Comparison of ENCODE assay signal across 28 mouse cellular contexts in genomic region chr10:94347296-94347695, GRCm38 (mm10). TPM values are rescaled to one million over a fixed set of nuclear protein-coding genes. Genes with fewer than 3 reads are reported as not detected.
DNase-seq lines count a peak whose midpoint lies in the region; ATAC-seq lines count a peak whose summit lies in the region.
"Had no signal": no experiment of that assay in that cellular context is flagged by ENCODE, and none has a peak within 500 bp of the region (broad histone marks: within the 10 kb centered on the region; RNA-seq: fewer than 3 reads in every experiment).

No protein-coding gene starts in this region.

- 64% methylated on average over 10 of the region's 10 CpGs for WGBS in heart, embryonic 11.5 days (ENCODE audit: insufficient replicate concordance)
- 67% methylated on average over 10 of the region's 10 CpGs for WGBS in intestine, embryonic 14.5 days
- 70% methylated on average over 10 of the region's 10 CpGs for whole genome bisulfite sequencing in intestine, embryonic 15.5 days

- H3K36me3 ChIP-seq in heart, embryonic 11.5 days (ENCODE audit: control insufficient read depth, insufficient read depth, low read length) = no peaks in the 10 kb centered on the region
- no peaks in the 10 kb centered on the region for H3K36me3 ChIP-seq in intestine, embryonic 14.5 days (ENCODE audit: control insufficient read depth, insufficient read depth, low read length)
- H3K36me3 ChIP-seq in intestine, embryonic 15.5 days = no peaks in the 10 kb centered on the region
- H3K36me3 ChIP-seq: embryonic facial prominence, embryonic 10.5 days; embryonic facial prominence, embryonic 13.5 days; forebrain, embryonic 12.5 days; forebrain, embryonic 15.5 days; heart, embryonic 13.5 days; hindbrain, embryonic 12.5 days; hindbrain, embryonic 15.5 days had no signal

- no peak overlapping the region for H3K27ac ChIP-seq in heart, embryonic 11.5 days (ENCODE audit: low read depth, low read length)
- H3K27ac ChIP-seq in intestine, embryonic 14.5 days (ENCODE audit: low read depth) = no peak overlapping the region
- no peak overlapping the region for H3K27ac ChIP-seq in intestine, embryonic 15.5 days
- H3K27ac ChIP-seq: embryonic facial prominence, embryonic 10.5 days; embryonic facial prominence, embryonic 13.5 days; forebrain, embryonic 12.5 days; forebrain, embryonic 15.5 days; heart, embryonic 13.5 days; hindbrain, embryonic 12.5 days; hindbrain, embryonic 15.5 days had no signal

- H3K9me3 ChIP-seq in heart, embryonic 11.5 days (replicated peaks; ENCODE audit: control insufficient read depth, low read length) = no peaks in the 10 kb centered on the region
- H3K9me3 ChIP-seq in intestine, embryonic 14.5 days (ENCODE audit: control insufficient read depth, low read length) = no peaks in the 10 kb centered on the region
- H3K9me3 ChIP-seq in intestine, embryonic 15.5 days = no peaks in the 10 kb centered on the region
- H3K9me3 ChIP-seq: embryonic facial prominence, embryonic 10.5 days; embryonic facial prominence, embryonic 13.5 days; forebrain, embryonic 12.5 days; forebrain, embryonic 15.5 days; heart, embryonic 13.5 days; hindbrain, embryonic 12.5 days; hindbrain, embryonic 15.5 days had no signal

- H3K4me1 ChIP-seq in heart, embryonic 11.5 days (ENCODE audit: control insufficient read depth, insufficient read depth, low read length) = 0 out of 2 replicates have a peak, but pooled peaks cover 3% of the 10 kb centered on the region
- H3K4me1 ChIP-seq in intestine, embryonic 14.5 days (replicated peaks; ENCODE audit: control insufficient read depth, insufficient read depth, low read length) = no peaks in the 10 kb centered on the region
- H3K4me1 ChIP-seq in intestine, embryonic 15.5 days (replicated peaks) = no peaks in the 10 kb centered on the region
- H3K4me1 ChIP-seq: forebrain, embryonic 15.5 days had no signal

- ATAC-seq in heart, embryonic 11.5 days (replicated peaks; ENCODE audit: insufficient number of reproducible peaks, low FRiP score, low TSS enrichment) = no peak
- no peak for ATAC-seq in intestine, embryonic 14.5 days (replicated peaks; ENCODE audit: low FRiP score, low TSS enrichment, low read depth)
- ATAC-seq in intestine, embryonic 15.5 days = no peak
- ATAC-seq: CD4-positive, CD25-positive, alpha-beta regulatory T cell, adult 4 months; forebrain, embryonic 15.5 days; intestine, postnatal 0 days had no signal

- peak; percentile 50 to 66 for DNase-seq in cerebellum, postnatal 14 days
- no peak for DNase-seq in cerebellum, adult 9-10 months
- DNase-seq in heart, adult 11 months = peak; percentile 61
- peak; percentile 24 for DNase-seq in intestine, embryonic 14.5 days (ENCODE audit: low spot score)
- DNase-seq: adrenal gland, adult 2 months; adrenal gland, postnatal 14 days; embryo, embryonic 11 days; gastrocnemius, postnatal 25 days; heart, postnatal 14 days; heart, postnatal 4 days; kidney, adult 2 months had no signal

- no peak overlapping the region for H3K4me3 ChIP-seq in heart, embryonic 11.5 days (ENCODE audit: low read depth, low read length)
- no peak overlapping the region for H3K4me3 ChIP-seq in intestine, embryonic 14.5 days (ENCODE audit: low read depth, low read length)
- H3K4me3 ChIP-seq in intestine, embryonic 15.5 days (replicated peaks) = no peak overlapping the region
- H3K4me3 ChIP-seq: embryonic facial prominence, embryonic 10.5 days; embryonic facial prominence, embryonic 13.5 days; erythroblast, embryonic 14.5 days; forebrain, embryonic 12.5 days; forebrain, embryonic 15.5 days; heart, embryonic 13.5 days; hindbrain, embryonic 12.5 days; hindbrain, embryonic 15.5 days had no signal

- no peaks in the 10 kb centered on the region for H3K27me3 ChIP-seq in heart, embryonic 11.5 days (ENCODE audit: control insufficient read depth, insufficient read depth, low read length)
- H3K27me3 ChIP-seq in intestine, embryonic 14.5 days (replicated peaks; ENCODE audit: control insufficient read depth, insufficient read depth, low read length) = no peaks in the 10 kb centered on the region
- H3K27me3 ChIP-seq in intestine, embryonic 15.5 days (replicated peaks) = no peaks in the 10 kb centered on the region
- H3K27me3 ChIP-seq: embryonic facial prominence, embryonic 13.5 days; forebrain, embryonic 12.5 days; forebrain, embryonic 15.5 days; heart, embryonic 13.5 days; hindbrain, embryonic 12.5 days; hindbrain, embryonic 15.5 days had no signal

- H3K9ac ChIP-seq in heart, embryonic 11.5 days (ENCODE audit: low read depth, low read length) = no peak overlapping the region
- H3K9ac ChIP-seq in intestine, embryonic 14.5 days (ENCODE audit: low read length) = no peak overlapping the region
- no peak overlapping the region for H3K9ac ChIP-seq in intestine, embryonic 15.5 days
- H3K9ac ChIP-seq: embryonic facial prominence, embryonic 13.5 days; forebrain, embryonic 12.5 days; forebrain, embryonic 15.5 days; heart, embryonic 13.5 days; hindbrain, embryonic 12.5 days; hindbrain, embryonic 15.5 days had no signal

- H3K4me2 ChIP-seq in heart, embryonic 11.5 days = no peak overlapping the region
- no peak overlapping the region for H3K4me2 ChIP-seq in intestine, embryonic 14.5 days (ENCODE audit: low read length)
- H3K4me2 ChIP-seq in intestine, embryonic 15.5 days (replicated peaks) = no peak overlapping the region
- H3K4me2 ChIP-seq: embryonic facial prominence, embryonic 13.5 days; forebrain, embryonic 12.5 days; forebrain, embryonic 15.5 days; heart, embryonic 13.5 days; hindbrain, embryonic 12.5 days; hindbrain, embryonic 15.5 days had no signal

RNA-seq across cellular contexts. Expression of gene Tmcc3, which starts 35.5 kb away (rescaled TPM):
- polyA plus RNA-seq in heart, embryonic 11.5 days (2014; fragmentation: Nextera tagmentation; extraction: Ambion mirVana) = 10.9 TPM in 2 replicates
- 10.4 and 10.6 TPM in 2 replicates for polyA plus RNA-seq in intestine, embryonic 14.5 days (2014; fragmentation: Nextera tagmentation; extraction: Ambion mirVana)
- polyA plus RNA-seq in intestine, embryonic 15.5 days (2015; fragmentation: Nextera tagmentation; extraction: Ambion mirVana) = 8.6 and 9.2 TPM in 2 replicates

RNA-seq across cellular contexts. Expression of gene Gm4792, which starts 48.8 kb away (rescaled TPM):
- polyA plus RNA-seq in heart, embryonic 11.5 days (2014; fragmentation: Nextera tagmentation; extraction: Ambion mirVana) = not detected in 2 replicates
- polyA plus RNA-seq in intestine, embryonic 14.5 days (2014; fragmentation: Nextera tagmentation; extraction: Ambion mirVana) = not detected in 2 replicates
- polyA plus RNA-seq in intestine, embryonic 15.5 days (2015; fragmentation: Nextera tagmentation; extraction: Ambion mirVana) = not detected in 2 replicates
- polyA plus RNA-seq: adrenal gland, adult 2 months; C2C12; CD4-positive, CD25-positive, alpha-beta regulatory T cell, adult 4 months; cerebellum, adult 2 months; cortical plate, adult 2 months; embryonic facial prominence, embryonic 10.5 days; embryonic facial prominence, embryonic 13.5 days; erythroblast, embryonic 14.5 days; forebrain, embryonic 12.5 days; gonadal fat pad, adult 2 months; heart, embryonic 13.5 days; intestine, postnatal 0 days; kidney, adult 2 months; kidney, embryonic 14.5 days had no signal
